In genomic region chr12:16665022-16665421, GRCm38 (mm10) we compare ENCODE assay signal across 11 mouse cellular contexts. TPM values are rescaled to one million over a fixed set of nuclear protein-coding genes. Genes with fewer than 3 reads are reported as not detected.
DNase-seq lines count a peak whose midpoint lies in the region; ATAC-seq and TF ChIP-seq lines count a peak whose summit lies in the region.
"Had no signal": no experiment of that assay in that cellular context is flagged by ENCODE, and none has a peak within 500 bp of the region (broad histone marks: within the 10 kb centered on the region; RNA-seq: fewer than 3 reads in every experiment).

No protein-coding gene starts in this region.

- TF ChIP-seq CTCF in layer of hippocampus, adult 2 months (conservative IDR thresholded peaks at IDR 0.05): no peak

- no peaks in the 10 kb centered on the region for H3K9me3 ChIP-seq in hindbrain, embryonic 10.5 days
- H3K9me3 ChIP-seq in hindbrain, embryonic 12.5 days (replicated peaks): no peaks in the 10 kb centered on the region
- H3K9me3 ChIP-seq in hindbrain, embryonic 13.5 days: no peaks in the 10 kb centered on the region
- no peaks in the 10 kb centered on the region for H3K9me3 ChIP-seq in midbrain, embryonic 16.5 days (replicated peaks; ENCODE audit: control insufficient read depth, low read length, poor library complexity, severe bottlenecking)
- H3K9me3 ChIP-seq: embryonic facial prominence, embryonic 15.5 days had no signal

- no peak overlapping the region for H3K9ac ChIP-seq in hindbrain, embryonic 12.5 days
- H3K9ac ChIP-seq in hindbrain, embryonic 13.5 days: no peak overlapping the region
- no peak overlapping the region for H3K9ac ChIP-seq in midbrain, embryonic 16.5 days (ENCODE audit: low read depth, low read length)
- H3K9ac ChIP-seq: embryonic facial prominence, embryonic 15.5 days had no signal

- peak; percentile 46 for DNase-seq in hindbrain, embryonic 10.5 days (ENCODE audit: low spot score)
- DNase-seq in R1 (ENCODE audit: low read depth, low spot score): peak; percentile 97
- no peak for DNase-seq in retina, postnatal 1 day
- DNase-seq in cerebellum, adult 11-12 months: no peak
- DNase-seq in layer of hippocampus, adult 2 months (ENCODE audit: low spot score in 2 of 2): no peak
- DNase-seq: heart, adult 11 months; spleen, adult 18-20 months had no signal

- no peak overlapping the region for H3K4me2 ChIP-seq in hindbrain, embryonic 12.5 days (replicated peaks)
- no peak overlapping the region for H3K4me2 ChIP-seq in hindbrain, embryonic 13.5 days
- H3K4me2 ChIP-seq in midbrain, embryonic 16.5 days (ENCODE audit: low read length): no peak overlapping the region
- H3K4me2 ChIP-seq: embryonic facial prominence, embryonic 15.5 days had no signal

- WGBS in hindbrain, embryonic 10.5 days: 4% methylated on average over 2 of the region's 2 CpGs
- WGBS in hindbrain, embryonic 12.5 days: 0% methylated on average over 2 of the region's 2 CpGs
- WGBS in hindbrain, embryonic 13.5 days: 0% methylated on average over 1 of the region's 2 CpGs
- no CpG with 5 or more reads among the region's 2 CpGs for WGBS in midbrain, embryonic 16.5 days

- ATAC-seq in hindbrain, embryonic 12.5 days (ENCODE audit: low FRiP score): no peak
- peak; percentile 55 for ATAC-seq in hindbrain, embryonic 13.5 days (ENCODE audit: low FRiP score)
- peak; percentile 69 for ATAC-seq in midbrain, embryonic 16.5 days

- H3K4me1 ChIP-seq in hindbrain, embryonic 10.5 days (replicated peaks): peaks cover 16% of the 10 kb centered on the region
- H3K4me1 ChIP-seq in hindbrain, embryonic 12.5 days: peaks cover 2% of the 10 kb centered on the region; the same call in 1 of the 2 replicates
- H3K4me1 ChIP-seq in hindbrain, embryonic 13.5 days (replicated peaks): no peaks in the 10 kb centered on the region
- no peaks in the 10 kb centered on the region for H3K4me1 ChIP-seq in midbrain, embryonic 16.5 days (ENCODE audit: control insufficient read depth, insufficient read depth, low read length)
- H3K4me1 ChIP-seq: embryonic facial prominence, embryonic 15.5 days had no signal

- no peak overlapping the region for H3K4me3 ChIP-seq in hindbrain, embryonic 10.5 days
- H3K4me3 ChIP-seq in hindbrain, embryonic 12.5 days: no peak overlapping the region
- no peak overlapping the region for H3K4me3 ChIP-seq in hindbrain, embryonic 13.5 days
- no peak overlapping the region for H3K4me3 ChIP-seq in midbrain, embryonic 16.5 days (ENCODE audit: low read depth, low read length)
- H3K4me3 ChIP-seq in layer of hippocampus, adult 2 months: no peak overlapping the region
- H3K4me3 ChIP-seq: embryonic facial prominence, embryonic 15.5 days had no signal

- H3K36me3 ChIP-seq in hindbrain, embryonic 10.5 days: peaks cover 23% of the 10 kb centered on the region
- no peaks in the 10 kb centered on the region for H3K36me3 ChIP-seq in hindbrain, embryonic 12.5 days
- no peaks in the 10 kb centered on the region for H3K36me3 ChIP-seq in hindbrain, embryonic 13.5 days
- no peaks in the 10 kb centered on the region for H3K36me3 ChIP-seq in midbrain, embryonic 16.5 days (ENCODE audit: control insufficient read depth, insufficient read depth, low read length)
- H3K36me3 ChIP-seq: embryonic facial prominence, embryonic 15.5 days had no signal

- no peaks in the 10 kb centered on the region for H3K27me3 ChIP-seq in hindbrain, embryonic 10.5 days (ENCODE audit: insufficient read depth, poor library complexity, severe bottlenecking)
- H3K27me3 ChIP-seq in hindbrain, embryonic 12.5 days: no peaks in the 10 kb centered on the region
- H3K27me3 ChIP-seq in hindbrain, embryonic 13.5 days: no peaks in the 10 kb centered on the region
- H3K27me3 ChIP-seq in midbrain, embryonic 16.5 days (ENCODE audit: control insufficient read depth, insufficient read depth, low read depth, low read length): no peaks in the 10 kb centered on the region
- H3K27me3 ChIP-seq: embryonic facial prominence, embryonic 15.5 days had no signal

- H3K27ac ChIP-seq in hindbrain, embryonic 10.5 days: no peak overlapping the region
- H3K27ac ChIP-seq in hindbrain, embryonic 12.5 days: no peak overlapping the region
- no peak overlapping the region for H3K27ac ChIP-seq in hindbrain, embryonic 13.5 days
- no peak overlapping the region for H3K27ac ChIP-seq in midbrain, embryonic 16.5 days (ENCODE audit: low read length)
- no peak overlapping the region for H3K27ac ChIP-seq in layer of hippocampus, adult 2 months
- H3K27ac ChIP-seq: embryonic facial prominence, embryonic 15.5 days had no signal

RNA-seq across cellular contexts. Expression of gene Ntsr2, which starts 11.8 kb away (rescaled TPM):
- polyA plus RNA-seq in hindbrain, embryonic 10.5 days (2016; fragmentation: Nextera tagmentation; extraction: Ambion mirVana): not detected in 2 replicates
- polyA plus RNA-seq in hindbrain, embryonic 12.5 days (2016; fragmentation: Nextera tagmentation; extraction: Ambion mirVana): 0.17 and 0.39 TPM in 2 replicates
- 0.65 and 1.1 TPM in 2 replicates for polyA plus RNA-seq in hindbrain, embryonic 13.5 days (2015; fragmentation: Nextera tagmentation; extraction: Ambion mirVana)
- 3.5 and 5.4 TPM in 2 replicates for polyA plus RNA-seq in midbrain, embryonic 16.5 days (2015; fragmentation: Nextera tagmentation; extraction: Ambion mirVana)
- total RNA-seq in layer of hippocampus, adult 2 months (2021): 100 to 1,000 TPM; 189 to 208 TPM
- polyA plus RNA-seq: embryonic facial prominence, embryonic 15.5 days had no signal

RNA-seq across cellular contexts. Expression of gene Lpin1, which starts 54.3 kb away (rescaled TPM):
- 6.4 and 10.6 TPM in 2 replicates for polyA plus RNA-seq in hindbrain, embryonic 10.5 days (2016; fragmentation: Nextera tagmentation; extraction: Ambion mirVana)
- polyA plus RNA-seq in hindbrain, embryonic 12.5 days (2016; fragmentation: Nextera tagmentation; extraction: Ambion mirVana): 17.1 and 19.0 TPM in 2 replicates
- 18.3 and 19.9 TPM in 2 replicates for polyA plus RNA-seq in hindbrain, embryonic 13.5 days (2015; fragmentation: Nextera tagmentation; extraction: Ambion mirVana)
- 21.7 and 22.4 TPM in 2 replicates for polyA plus RNA-seq in midbrain, embryonic 16.5 days (2015; fragmentation: Nextera tagmentation; extraction: Ambion mirVana)
- 10 to 100 TPM; 25.3 to 27.6 TPM for total RNA-seq in layer of hippocampus, adult 2 months (2021)

Comparison
In these comparisons a context has a peak if more than half of its experiments do, and no peak if none do; other contexts are left out.
1. DNase-seq: peak in hindbrain, embryonic 10.5 days (single experiment) and R1 (single experiment); none in retina, postnatal 1 day (single experiment), cerebellum, adult 11-12 months (single experiment) and layer of hippocampus, adult 2 months (0 of 2).